Mouse (Mus musculus): Measurements from ENCODE around the gene Ttc4. TPM values are rescaled to one million over a fixed set of nuclear protein-coding genes. Genes with fewer than 3 reads are reported as not detected.

The Ttc4 gene
- total RNA-seq, 2 experiments from 2014 or later: 17.0 to 17.3 TPM

DNA sequence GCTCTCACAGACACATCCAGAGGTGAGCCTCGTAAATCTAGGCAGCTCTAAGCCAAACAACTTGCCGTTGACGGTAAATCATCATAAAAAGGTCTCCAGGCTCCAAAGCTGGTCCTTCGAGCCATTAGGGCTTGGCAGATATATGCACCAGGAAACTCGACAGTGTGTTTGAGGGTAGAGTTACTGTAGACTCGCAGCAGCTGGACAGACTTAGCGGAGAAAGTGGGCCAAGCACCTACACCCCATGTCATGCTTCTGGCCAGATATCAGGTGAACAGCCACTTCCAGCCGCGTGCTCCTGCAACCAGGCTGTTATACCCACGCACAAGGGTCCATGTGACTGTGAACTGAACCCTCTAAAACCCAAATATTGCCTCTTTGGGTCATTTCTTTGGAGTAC lies 23.1 kb downstream of the Ttc4 start:
- intact Hi-C loops (cut with DNase I): no loop called here
- no peak for DNase-seq (ENCODE audit: low spot score)

DNA sequence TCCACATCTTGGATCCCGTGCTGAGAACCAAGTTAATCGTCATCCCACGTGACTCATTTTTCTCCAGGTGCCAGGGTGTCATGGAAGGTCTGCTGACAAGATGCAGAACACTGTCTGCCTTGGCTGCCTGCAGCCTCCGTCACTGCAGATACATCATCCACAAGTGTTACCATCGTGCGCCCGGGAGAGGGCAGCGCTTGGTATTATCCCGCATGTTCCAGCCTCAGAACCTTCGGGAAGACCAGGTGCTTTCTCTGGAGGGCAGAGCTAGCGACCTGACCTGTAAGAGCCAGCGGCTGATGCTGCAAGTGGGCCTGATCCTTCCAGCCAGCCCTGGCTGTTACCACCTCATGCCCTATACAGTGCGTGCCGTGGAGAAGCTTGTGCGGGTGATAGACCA lies 25.7 kb downstream of the Ttc4 start:
- intact Hi-C loops (cut with DNase I): no loop called here
- no peak for DNase-seq (ENCODE audit: low spot score)

DNA sequence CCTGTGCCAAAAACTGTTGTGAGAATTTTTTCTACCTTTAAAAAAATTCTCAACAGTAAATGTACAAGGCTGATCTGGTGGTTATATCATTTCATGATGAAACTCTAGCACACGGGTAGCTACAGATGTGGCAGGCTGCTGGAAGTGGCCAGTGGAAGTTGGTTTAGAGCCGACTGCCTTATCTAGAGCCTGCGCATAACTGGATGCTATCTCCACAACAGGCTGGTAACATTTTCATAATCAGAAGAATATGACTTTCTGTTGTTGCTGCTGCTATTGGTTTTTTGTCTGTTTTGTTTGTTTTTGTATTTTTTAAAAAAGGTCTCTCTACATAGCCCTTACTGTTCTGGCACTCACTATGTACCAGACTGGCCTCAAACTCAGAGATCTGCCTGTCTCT lies 26.2 kb downstream of the Ttc4 start:
- DNase-seq (ENCODE audit: low spot score): no peak
- intact Hi-C loops (cut with DNase I): no loop called here

DNA sequence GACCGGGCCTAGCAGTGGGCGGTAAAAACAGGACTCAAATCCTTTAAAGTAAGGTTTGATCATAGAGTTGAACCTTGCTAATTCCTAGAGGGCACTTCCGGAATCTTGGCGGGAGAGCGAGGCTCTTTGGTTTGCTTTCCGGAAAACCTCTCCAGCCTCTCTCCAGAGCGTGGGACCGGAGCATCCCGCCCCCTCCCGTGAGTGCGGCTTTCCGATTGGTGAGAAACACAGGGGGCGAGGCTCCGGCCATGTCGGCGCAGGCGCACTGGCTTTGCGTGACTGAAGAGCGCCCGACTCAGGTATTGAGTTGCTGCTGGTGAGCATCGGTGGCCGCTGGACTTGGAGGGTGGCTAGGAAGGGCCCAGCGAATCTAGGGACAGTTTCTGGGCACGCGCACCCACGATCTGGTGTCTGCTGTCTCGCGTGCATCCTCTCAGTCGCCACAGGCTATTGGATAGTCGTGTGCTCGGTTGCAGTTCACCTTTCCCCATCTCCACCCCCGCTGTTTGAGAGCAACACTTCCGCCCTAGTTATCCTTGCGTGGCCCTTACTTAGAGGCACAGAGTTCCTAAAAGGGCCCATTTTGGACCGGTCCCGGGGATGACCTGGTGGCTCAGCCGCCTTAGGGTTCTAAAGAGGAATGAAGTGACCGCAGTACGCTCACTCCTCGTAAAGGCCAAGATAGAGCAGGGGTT lies 27.8 kb downstream of the Ttc4 start, which contains the start of gene Pars2:
Pars2 (plus strand) TSS at position 237 of the 695 bp plus-strand sequence.
- intact Hi-C loops (cut with DNase I): no loop called here
- DNase-seq (ENCODE audit: low spot score): peak; percentile 93

DNA sequence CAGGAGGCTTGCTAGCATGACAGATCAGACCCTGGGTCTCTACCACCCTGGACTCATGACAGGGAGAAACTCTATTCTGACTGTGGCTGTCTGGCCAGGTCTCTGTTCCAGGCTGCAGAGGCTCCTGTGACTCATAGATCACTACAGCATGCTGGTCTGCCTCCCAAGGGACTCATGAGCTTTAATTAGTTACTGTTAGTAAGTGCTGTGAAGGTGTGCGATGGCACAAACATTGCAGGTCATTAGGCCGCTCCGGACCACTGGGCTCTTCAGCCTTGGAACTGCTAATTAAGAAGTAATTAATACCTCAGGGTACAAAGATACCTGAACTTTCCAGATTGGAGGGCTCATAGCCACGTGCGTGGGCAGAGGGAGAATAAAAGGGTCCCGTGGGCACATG lies 31.6 kb downstream of the Ttc4 start:
- intact Hi-C loops (cut with DNase I): no loop called here
- no peak for DNase-seq (ENCODE audit: low spot score)

DNA sequence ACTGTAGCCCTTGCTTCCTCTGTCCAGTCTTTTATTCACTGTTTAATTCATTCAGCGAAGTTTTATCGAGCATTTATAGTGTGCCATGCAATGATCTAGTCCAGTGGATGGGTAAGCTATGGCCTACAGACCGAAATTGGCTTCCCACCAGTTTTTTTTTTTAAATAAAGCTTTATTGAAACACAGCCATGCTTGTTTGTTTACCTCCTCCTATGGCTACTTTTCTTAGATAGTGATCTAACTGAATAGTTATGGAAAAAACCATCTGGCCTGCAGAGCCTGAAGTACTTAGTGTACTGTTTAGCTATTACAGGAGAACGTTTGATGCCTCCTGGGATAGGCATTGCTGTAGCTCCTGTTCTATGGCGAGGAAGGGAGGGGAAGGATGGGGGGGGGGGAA lies 32.9 kb downstream of the Ttc4 start:
- intact Hi-C loops (cut with DNase I): no loop called here
- no peak for DNase-seq (ENCODE audit: low spot score)

DNA sequence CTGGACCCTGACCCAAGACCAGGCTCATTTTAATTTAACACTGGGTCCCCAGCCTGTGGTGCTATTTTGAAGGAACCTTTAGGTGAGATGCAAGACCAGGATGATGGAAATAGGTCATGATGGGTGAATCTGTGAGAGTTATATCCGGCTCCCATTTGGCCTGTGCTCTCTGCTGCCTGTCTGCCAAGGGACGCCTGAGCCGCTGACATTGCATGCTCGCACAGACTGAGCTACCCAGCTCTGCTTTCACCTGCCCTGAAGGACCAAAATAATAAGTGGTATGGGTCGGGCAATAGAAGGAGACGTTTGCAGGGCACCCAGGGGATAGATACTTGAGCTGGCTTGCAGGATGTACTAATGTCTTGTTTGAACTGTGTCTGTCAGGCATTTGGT lies 34.5 kb downstream of the Ttc4 start:
- intact Hi-C loops (cut with DNase I): no loop called here
- no peak for DNase-seq (ENCODE audit: low spot score)

DNA sequence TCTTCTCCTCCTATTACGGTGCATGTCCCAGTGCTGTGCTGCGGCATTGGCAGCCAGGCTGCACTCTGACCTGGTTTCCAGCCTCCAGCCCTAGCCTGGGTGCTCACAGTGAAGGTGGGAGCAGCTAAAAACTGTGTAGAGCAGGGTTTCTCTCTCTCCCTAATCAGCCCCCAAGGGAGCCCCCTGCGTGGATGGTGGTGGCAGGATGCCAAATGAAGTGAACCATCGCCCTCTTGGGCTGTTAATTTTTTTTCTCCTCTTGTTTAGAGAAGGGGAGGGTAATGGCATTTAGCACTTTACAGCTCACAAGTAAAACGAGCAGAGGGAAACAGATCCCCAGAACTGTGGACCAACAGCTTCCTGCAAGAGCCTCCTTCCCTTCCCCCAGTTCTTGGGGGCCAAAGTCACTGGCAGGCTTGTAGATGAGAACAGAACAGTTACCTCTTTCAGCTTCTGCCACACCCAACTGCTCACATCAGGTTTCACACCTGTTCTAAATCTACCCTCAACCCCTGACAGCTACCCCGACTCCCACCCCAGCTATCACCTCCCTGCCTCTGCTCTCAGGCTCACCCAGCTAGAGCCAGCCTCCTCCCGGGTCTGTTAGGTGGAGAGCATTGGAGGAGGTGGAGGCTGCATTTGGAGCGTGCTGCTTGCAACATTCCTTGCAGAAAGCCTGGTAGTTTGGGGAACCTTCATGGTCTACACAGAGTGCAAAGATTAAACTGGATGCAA lies 35.1 kb downstream of the Ttc4 start:
- no peak for DNase-seq (ENCODE audit: low spot score)
- intact Hi-C loops (cut with DNase I): no loop called here

DNA sequence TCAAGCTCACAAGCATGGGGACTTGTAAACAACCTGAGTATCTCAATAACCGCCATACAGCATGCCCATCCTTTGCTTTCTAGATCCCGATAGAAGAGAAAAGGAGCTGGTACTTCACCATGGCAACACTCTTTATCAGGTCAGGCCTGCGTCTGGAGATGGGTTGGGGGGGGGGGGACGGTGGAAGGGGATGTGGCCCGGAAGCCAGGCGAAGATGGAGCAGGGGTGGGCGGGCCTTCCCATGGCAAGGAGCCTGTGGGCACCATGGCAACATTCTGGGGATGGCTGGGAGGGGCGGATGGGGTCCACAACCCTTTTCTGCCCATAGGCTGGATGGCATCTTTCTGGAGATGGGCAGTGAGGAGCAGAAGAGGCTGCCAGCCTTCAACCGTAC lies 44.7 kb downstream of the Ttc4 start:
- DNase-seq (ENCODE audit: low spot score): no peak
- intact Hi-C loops (cut with DNase I): loop anchor here (5.0 kb wide), 2 partner anchors 38 to 528 kb away; no protein-coding TSS in a partner anchor

DNA sequence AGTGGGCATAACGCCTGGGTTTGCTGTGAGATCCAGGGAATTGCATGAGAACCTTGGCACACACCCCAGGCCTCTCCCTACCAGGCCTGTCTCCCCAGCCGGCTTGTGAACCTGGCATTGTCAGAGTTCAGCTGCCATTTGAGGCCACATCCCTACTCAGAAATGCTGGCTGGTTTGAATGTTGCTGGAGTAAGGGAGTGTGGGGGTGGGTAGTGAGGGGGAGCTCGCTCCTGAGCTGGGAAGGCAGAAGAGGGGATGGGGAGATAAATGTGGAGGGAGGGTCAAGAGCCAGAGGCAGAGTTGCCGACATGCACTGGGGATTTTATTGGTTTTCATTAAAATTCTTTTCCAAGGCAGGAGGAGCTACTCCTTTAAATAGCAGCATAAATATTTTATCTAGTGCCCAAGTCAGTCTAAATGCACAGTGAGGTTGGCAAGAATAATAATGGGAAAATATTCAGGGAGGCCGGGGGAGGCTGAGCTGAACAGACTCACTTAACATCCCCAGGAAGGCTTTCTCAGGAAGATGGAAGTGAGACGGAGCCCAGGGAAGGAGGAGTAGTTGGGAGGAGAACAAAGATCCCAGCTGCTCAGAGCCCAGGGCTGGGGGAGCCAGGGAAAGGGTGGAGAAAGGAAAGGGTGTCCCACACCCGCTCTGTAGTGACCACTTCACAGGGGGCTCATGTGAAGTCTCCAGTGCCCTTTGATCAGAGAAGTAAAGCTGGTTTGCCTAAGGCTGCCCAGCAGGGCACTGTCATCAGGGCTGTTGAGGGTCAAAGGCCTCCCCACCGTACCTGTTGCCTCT lies 45.3 kb downstream of the Ttc4 start:
- no peak for DNase-seq (ENCODE audit: low spot score)
- intact Hi-C loops (cut with DNase I): loop anchor here (5.0 kb wide), 2 partner anchors 39 to 529 kb away; no protein-coding TSS in a partner anchor

DNA sequence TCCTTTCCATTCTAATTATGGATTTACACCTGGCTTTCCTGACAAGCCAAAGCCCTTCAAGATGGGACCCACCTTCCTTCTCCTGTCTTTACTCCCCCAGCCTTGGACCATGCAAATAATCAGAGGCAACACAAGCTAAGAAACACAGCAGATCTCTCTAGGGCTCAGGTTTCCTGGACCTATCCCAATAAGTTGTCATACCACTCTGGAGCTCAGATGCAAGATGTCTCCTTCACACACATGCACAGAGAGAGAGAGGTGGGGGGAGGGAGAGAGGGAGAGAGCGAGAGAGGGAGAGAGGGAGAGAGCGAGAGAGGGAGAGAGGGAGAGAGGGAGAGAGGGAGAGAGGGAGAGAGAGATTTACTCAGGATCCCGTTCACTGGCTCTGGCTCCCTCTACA lies 46.4 kb downstream of the Ttc4 start:
- DNase-seq (ENCODE audit: low spot score): no peak
- intact Hi-C loops (cut with DNase I): loop anchor here (5.0 kb wide), 2 partner anchors 40 to 530 kb away; no protein-coding TSS in a partner anchor

DNA sequence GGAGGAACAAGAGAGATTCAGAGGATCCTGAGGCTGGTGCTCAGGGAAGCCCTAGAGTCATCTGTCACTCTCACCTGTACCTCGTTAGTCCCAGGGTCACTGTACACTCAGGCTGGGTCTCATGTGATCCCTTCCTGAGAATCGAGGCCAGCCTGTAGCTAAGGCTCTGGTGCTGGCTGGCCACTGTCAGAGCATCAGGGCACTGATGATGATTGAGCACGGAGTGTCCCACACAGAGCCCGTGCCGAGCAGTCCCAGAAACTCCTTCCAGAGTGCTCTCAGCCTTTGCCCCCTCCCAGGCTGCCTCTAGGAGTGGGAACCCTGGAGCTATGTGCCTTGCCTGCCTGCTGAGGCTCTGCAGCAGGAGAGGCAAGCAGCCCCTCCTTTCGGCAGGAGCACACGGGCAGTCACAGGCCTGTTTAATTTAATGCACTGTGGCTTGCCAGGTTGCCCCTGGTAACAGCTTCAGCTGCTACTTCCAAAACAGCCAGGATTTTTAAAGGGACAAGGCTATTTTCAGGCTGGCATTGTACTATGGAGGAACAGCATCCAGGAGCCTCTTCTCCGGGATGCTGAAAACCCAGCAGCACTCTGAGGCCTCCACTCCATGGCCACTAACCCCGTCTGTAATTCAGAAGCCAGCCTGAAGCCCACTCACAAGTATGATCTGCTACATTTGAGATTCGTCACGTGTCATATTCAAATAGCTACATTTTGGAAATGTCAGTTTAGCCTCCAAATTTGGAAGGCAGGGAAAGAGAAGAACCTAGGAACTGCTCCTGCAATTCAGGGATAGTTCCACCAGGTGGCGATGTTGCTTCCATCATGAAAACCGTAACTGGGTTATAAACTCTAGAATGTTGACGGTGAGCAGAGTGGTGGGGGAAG lies 48.2 kb downstream of the Ttc4 start:
- intact Hi-C loops (cut with DNase I): loop anchor here (1.0 to 5.0 kb wide), 3 partner anchors 42 to 532 kb away; no protein-coding TSS in a partner anchor
- no peak for DNase-seq (ENCODE audit: low spot score)

DNA sequence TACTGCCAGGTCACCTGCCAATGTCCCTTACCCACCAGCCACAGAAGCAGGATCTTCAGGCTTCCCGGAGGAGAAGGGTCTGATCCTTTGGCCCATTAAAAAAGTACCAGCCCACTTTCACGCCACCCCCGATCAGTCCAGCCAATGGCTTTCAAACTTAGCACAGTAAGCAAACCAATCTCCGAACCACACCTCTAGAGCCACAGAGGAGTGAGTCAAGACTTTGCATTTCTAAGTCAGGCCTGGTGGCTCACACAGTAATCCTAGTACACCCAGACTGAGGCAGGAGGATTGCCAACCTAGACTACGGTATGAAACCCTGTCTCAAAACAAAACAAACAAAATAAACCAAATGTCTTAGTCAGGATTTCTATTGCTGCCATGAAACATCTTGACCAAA lies 49.4 kb downstream of the Ttc4 start:
- intact Hi-C loops (cut with DNase I): no loop called here
- no peak for DNase-seq (ENCODE audit: low spot score)

DNA sequence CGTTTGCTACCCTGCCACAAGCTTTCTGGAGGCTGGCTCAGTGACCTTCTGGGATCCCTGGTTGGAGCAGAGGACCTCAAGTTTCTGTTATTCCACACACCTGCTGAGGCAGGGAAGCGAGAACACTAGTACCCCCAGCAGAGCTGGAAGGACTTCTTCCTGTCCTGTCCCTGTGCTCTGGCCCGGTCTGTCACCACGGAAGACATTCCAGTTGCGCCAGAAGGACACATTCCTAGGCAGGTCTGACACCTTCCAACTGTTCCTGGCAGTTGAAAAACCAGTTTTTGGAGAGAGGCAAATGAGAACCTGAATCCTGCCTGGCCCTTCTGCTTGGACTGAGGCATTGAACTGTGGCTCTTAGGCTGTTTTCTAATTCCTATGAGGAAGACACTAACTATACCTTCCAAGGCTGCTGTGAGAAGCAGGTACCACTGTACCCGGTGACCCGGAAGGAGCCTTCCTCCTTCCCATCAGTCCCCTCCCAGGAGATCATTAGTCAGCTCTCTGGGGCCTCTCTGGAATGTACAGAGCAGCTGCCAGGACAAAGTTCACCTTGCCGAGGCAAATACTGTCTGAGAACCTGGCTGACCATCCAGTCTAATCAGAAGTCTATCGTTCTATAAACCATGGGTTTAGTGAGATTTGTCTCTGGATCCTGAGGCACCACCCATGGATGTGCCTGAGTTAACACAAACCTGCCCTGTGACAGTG lies 49.9 kb downstream of the Ttc4 start:
- intact Hi-C loops (cut with DNase I): no loop called here
- no peak for DNase-seq (ENCODE audit: low spot score)

DNA sequence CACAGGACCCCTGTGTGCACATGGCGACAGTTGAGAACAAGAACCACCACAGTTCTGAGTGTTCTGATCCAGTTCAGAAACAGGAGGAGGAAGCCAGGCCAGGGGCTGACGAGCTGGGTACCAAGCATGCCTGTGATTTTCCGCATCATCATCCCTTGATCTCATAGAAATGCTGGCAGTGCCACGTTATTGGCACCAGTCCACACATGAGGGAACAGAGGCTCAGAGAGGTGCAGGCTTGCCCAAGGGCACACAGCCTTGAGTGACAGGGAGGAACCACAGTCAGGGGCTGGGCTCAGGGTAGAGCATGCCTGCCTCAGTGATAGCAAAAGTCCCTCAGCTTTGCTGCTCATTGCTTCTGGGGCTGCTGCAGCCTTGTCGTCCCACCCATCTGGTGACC lies 50.9 kb downstream of the Ttc4 start:
- intact Hi-C loops (cut with DNase I): no loop called here
- DNase-seq (ENCODE audit: low spot score): no peak

DNA sequence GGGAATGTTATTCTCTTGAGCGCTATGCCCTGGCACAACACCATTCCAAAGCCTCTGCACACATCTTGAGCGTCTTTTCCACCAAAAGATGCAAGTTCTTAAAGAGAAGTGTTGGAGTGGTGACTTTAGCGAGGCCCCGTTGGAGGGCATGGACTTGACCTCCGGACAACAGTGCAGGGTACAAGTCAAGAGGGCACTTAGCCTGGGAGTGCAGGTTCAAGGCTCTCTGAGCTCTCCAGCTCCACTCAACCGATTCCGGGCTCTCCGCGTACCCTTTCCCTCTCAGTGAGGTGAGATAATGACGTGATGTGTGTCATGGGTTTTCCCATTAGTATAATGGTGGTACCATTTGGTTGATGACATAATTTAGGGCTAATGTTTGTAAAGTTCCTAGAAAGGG lies 54.5 kb downstream of the Ttc4 start:
- intact Hi-C loops (cut with DNase I): no loop called here
- no peak for DNase-seq (ENCODE audit: low spot score)

DNA sequence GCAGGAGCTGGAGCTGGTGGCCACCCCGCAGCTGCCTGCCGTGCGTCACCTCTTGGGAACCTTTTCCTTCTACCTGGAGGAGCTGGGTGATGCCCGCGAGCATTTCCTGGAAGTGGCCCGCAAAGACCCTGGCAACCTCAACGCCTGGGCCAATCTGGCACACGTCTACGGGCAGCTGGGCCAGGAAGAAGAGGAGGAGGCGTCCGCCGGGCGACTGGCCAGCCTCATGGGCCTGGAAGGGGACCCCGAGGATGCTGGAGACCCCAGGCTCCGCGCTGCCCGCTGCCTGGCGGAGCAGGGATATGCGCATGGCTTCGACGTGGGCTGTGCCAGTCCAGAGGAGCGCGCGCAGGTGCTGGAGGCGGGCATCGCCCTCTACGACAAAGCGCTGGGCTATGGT lies 56.0 kb downstream of the Ttc4 start:
- no peak for DNase-seq (ENCODE audit: low spot score)
- intact Hi-C loops (cut with DNase I): no loop called here

DNA sequence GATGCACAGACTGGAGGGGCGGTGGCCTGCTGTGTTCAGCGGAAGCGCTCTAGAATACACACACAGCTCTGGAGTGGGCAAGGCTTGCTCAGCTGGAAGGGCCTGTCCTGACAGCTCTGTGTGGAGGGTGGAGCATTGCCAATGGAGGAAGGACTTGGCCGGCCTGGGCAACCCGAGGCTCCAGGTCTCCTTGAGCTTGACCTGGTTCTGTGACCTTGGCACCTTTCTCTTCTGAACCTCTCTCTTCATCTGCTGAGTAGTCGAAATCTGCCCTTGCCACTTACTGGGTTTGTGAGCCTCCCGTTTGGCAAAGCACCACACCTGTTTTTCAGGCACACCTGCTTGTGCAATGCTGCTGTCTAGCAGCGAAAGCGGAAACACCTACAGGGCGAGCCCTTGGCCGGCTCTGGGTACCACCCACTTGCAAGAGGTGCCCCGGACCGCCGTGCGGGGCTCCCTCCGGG lies 56.7 kb downstream of the Ttc4 start, which contains the start of gene Ttc22:
Ttc22 (plus strand) TSS at position 403 of the 464 bp plus-strand sequence.
- no peak for DNase-seq (ENCODE audit: low spot score)
- intact Hi-C loops (cut with DNase I): no loop called here

DNA sequence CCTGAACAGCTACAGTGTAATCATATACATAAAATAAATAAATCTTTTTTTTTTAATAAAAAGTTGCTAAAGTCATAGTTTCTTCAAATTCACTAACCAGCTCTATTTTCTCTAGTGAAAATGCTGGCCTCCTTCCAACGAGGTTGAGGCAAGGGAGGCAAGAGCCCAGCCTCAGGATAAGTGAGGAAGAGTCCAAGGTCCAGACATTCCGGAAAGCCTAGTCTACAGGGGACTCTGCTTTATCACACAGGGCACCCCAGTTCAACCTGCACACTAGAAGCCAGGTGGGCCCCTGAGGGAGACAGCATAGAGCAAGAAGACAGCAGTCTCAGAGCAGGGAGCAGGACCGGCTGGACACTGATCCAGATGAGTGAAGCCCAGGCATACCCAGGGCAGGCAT lies 57.3 kb downstream of the Ttc4 start:
- DNase-seq (ENCODE audit: low spot score): no peak
- intact Hi-C loops (cut with DNase I): no loop called here
